ENCODE assay signal across 31 mouse cellular contexts in genomic region chr3:149625066-149625465, GRCm38 (mm10).
A peak's percentile ranks its signal among the peaks of the same experiment; 100 is the strongest.
DNase-seq lines count a peak whose midpoint lies in the region; ATAC-seq lines count a peak whose summit lies in the region.
"Had no signal": no experiment of that assay in that cellular context is flagged by ENCODE, and none has a peak within 500 bp of the region (broad histone marks: within the 10 kb centered on the region; RNA-seq: fewer than 3 reads in every experiment).

No protein-coding gene starts in this region.

- peak; percentile 34 for DNase-seq in embryonic facial prominence, embryonic 14.5 days (ENCODE audit: low spot score)
- no peak for DNase-seq in embryonic facial prominence, embryonic 10.5 days (ENCODE audit: low spot score)
- peak; percentile 76 for DNase-seq in 3T3-L1 (ENCODE audit: low read depth, low spot score)
- DNase-seq in adrenal gland, adult 8-10 months: peak; percentile 21
- DNase-seq in fibroblast of lung, adult 2 months (ENCODE audit: low read depth): peak; percentile 18
- no peak for DNase-seq in testis, postnatal 10 days (ENCODE audit: low spot score)
- no peak for DNase-seq in gastrocnemius, postnatal 36 days
- DNase-seq: B cell, adult 2 months; cerebellum, adult 2 months; cerebellum, postnatal 14 days; gastrocnemius, postnatal 25 days; heart, adult 2 months; heart, postnatal 4 days; kidney, adult 11 months; kidney, postnatal 14 days; layer of hippocampus, adult 9-11 months; liver, embryonic 13.5 days; lung, adult 18-20 months; lung, postnatal 14 days; right cerebral cortex, postnatal 14 days; thymus, postnatal 14 days had no signal

- WGBS in embryonic facial prominence, embryonic 14.5 days: 51% methylated on average over 3 of the region's 3 CpGs
- WGBS in embryonic facial prominence, embryonic 10.5 days: 87% methylated on average over 3 of the region's 3 CpGs

- no peak overlapping the region for H3K4me3 ChIP-seq in embryonic facial prominence, embryonic 14.5 days (ENCODE audit: low read depth, low read length)
- H3K4me3 ChIP-seq in embryonic facial prominence, embryonic 10.5 days: no peak overlapping the region
- H3K4me3 ChIP-seq: forebrain, embryonic 15.5 days; heart, adult 2 months; heart, embryonic 12.5 days; hindbrain, embryonic 15.5 days; limb, embryonic 10.5 days; limb, embryonic 15.5 days; liver, embryonic 13.5 days; midbrain, embryonic 12.5 days; myocyte; neural tube, embryonic 12.5 days; stomach, embryonic 15.5 days had no signal

- no peaks in the 10 kb centered on the region for H3K4me1 ChIP-seq in embryonic facial prominence, embryonic 14.5 days (ENCODE audit: control insufficient read depth, insufficient read depth, low read length)
- H3K4me1 ChIP-seq in embryonic facial prominence, embryonic 10.5 days: no peaks in the 10 kb centered on the region
- H3K4me1 ChIP-seq: forebrain, embryonic 15.5 days; heart, embryonic 12.5 days; hindbrain, embryonic 15.5 days; limb, embryonic 10.5 days; limb, embryonic 15.5 days; liver, embryonic 13.5 days; midbrain, embryonic 12.5 days; neural tube, embryonic 12.5 days; stomach, embryonic 15.5 days had no signal

- no peak overlapping the region for H3K9ac ChIP-seq in embryonic facial prominence, embryonic 14.5 days (ENCODE audit: low read depth, low read length)
- H3K9ac ChIP-seq: forebrain, embryonic 15.5 days; heart, embryonic 12.5 days; hindbrain, embryonic 15.5 days; limb, embryonic 15.5 days; liver, embryonic 13.5 days; midbrain, embryonic 12.5 days; neural tube, embryonic 12.5 days; stomach, embryonic 15.5 days had no signal

- H3K27me3 ChIP-seq in embryonic facial prominence, embryonic 14.5 days (replicated peaks; ENCODE audit: control insufficient read depth, insufficient read depth, low read length): no peaks in the 10 kb centered on the region
- H3K27me3 ChIP-seq in embryonic facial prominence, embryonic 10.5 days (replicated peaks; ENCODE audit: low read depth, poor library complexity, severe bottlenecking): no peaks in the 10 kb centered on the region
- H3K27me3 ChIP-seq: forebrain, embryonic 15.5 days; heart, embryonic 12.5 days; hindbrain, embryonic 15.5 days; limb, embryonic 15.5 days; liver, embryonic 13.5 days; midbrain, embryonic 12.5 days; neural tube, embryonic 12.5 days; stomach, embryonic 15.5 days had no signal

- H3K27ac ChIP-seq in embryonic facial prominence, embryonic 14.5 days (replicated peaks; ENCODE audit: low read depth, low read length): no peak overlapping the region
- H3K27ac ChIP-seq in embryonic facial prominence, embryonic 10.5 days (replicated peaks): no peak overlapping the region
- H3K27ac ChIP-seq: forebrain, embryonic 15.5 days; heart, adult 2 months; hindbrain, embryonic 15.5 days; limb, embryonic 10.5 days; limb, embryonic 15.5 days; liver, embryonic 13.5 days; midbrain, embryonic 12.5 days; neural tube, embryonic 12.5 days; stomach, embryonic 15.5 days had no signal

- no peaks in the 10 kb centered on the region for H3K36me3 ChIP-seq in embryonic facial prominence, embryonic 14.5 days (ENCODE audit: control insufficient read depth, insufficient read depth, low read length)
- no peaks in the 10 kb centered on the region for H3K36me3 ChIP-seq in embryonic facial prominence, embryonic 10.5 days (replicated peaks)
- H3K36me3 ChIP-seq: forebrain, embryonic 15.5 days; heart, embryonic 12.5 days; hindbrain, embryonic 15.5 days; limb, embryonic 10.5 days; limb, embryonic 15.5 days; liver, embryonic 13.5 days; midbrain, embryonic 12.5 days; neural tube, embryonic 12.5 days; stomach, embryonic 15.5 days had no signal

- intact Hi-C loops in gastrocnemius, postnatal 36 days (cut with DNase I): no loop called here

- ATAC-seq in embryonic facial prominence, embryonic 14.5 days (ENCODE audit: low read depth): no peak
- ATAC-seq: forebrain, embryonic 15.5 days; inflammation-experienced regulatory T-cells, adult 6 months had no signal

- H3K9me3 ChIP-seq in embryonic facial prominence, embryonic 14.5 days (ENCODE audit: control insufficient read depth, low read length): no peaks in the 10 kb centered on the region
- no peaks in the 10 kb centered on the region for H3K9me3 ChIP-seq in embryonic facial prominence, embryonic 10.5 days
- H3K9me3 ChIP-seq: forebrain, embryonic 15.5 days; heart, embryonic 12.5 days; hindbrain, embryonic 15.5 days; limb, embryonic 10.5 days; limb, embryonic 15.5 days; liver, embryonic 13.5 days; midbrain, embryonic 12.5 days; neural tube, embryonic 12.5 days; stomach, embryonic 15.5 days had no signal

- H3K4me2 ChIP-seq in embryonic facial prominence, embryonic 14.5 days (ENCODE audit: low read depth, low read length): no peak overlapping the region
- H3K4me2 ChIP-seq: forebrain, embryonic 15.5 days; heart, embryonic 12.5 days; hindbrain, embryonic 15.5 days; limb, embryonic 15.5 days; liver, embryonic 13.5 days; midbrain, embryonic 12.5 days; neural tube, embryonic 12.5 days; stomach, embryonic 15.5 days had no signal

Comparison
In these comparisons a context has a peak if more than half of its experiments do, and no peak if none do; other contexts are left out.
1. DNase-seq: peak in embryonic facial prominence, embryonic 14.5 days (single experiment), 3T3-L1 (single experiment), adrenal gland, adult 8-10 months (single experiment) and fibroblast of lung, adult 2 months (single experiment); none in embryonic facial prominence, embryonic 10.5 days (single experiment), testis, postnatal 10 days (single experiment) and gastrocnemius, postnatal 36 days (0 of 2).